Mouse (Mus musculus) B cell, adult 62 days (primary cell): Measurements from ENCODE around the gene Aurkaip1. TPM values are rescaled to one million over a fixed set of nuclear protein-coding genes. Genes with fewer than 3 reads are reported as not detected.

ENCODE experiments used
- total RNA-seq: library from RNA; stranded (reverse); gene quantifications from 4 replicates; pipeline ENCODE4 v1.2.4, GENCODE M21; 2023

Gene Aurkaip1
- 68.9 to 81.9 TPM (median 72.2 TPM) in 4 replicates for total RNA-seq

GRCm38 (mm10) chr4:155831205-155831766 lies at the start of gene Aurkaip1:
TSS of gene Aurkaip1 (plus strand) at chr4:155831272.

GRCm38 (mm10) chr4:155785819-155786218 lies 45.3 kb upstream of the Aurkaip1 start, which contains the start of gene Tmem88b:
TSS of gene Tmem88b (minus strand) at chr4:155785874.

GRCm38 (mm10) chr4:155790021-155790489 lies 41.0 kb upstream of the Aurkaip1 start, which contains the start of gene Ankrd65:
TSS of gene Ankrd65 (plus strand) at chr4:155790439.

GRCm38 (mm10) chr4:155802741-155803339 lies 28.2 kb upstream of the Aurkaip1 start, which contains the start of gene Mrpl20:
TSS of gene Mrpl20 (plus strand) at chr4:155802878.

GRCm38 (mm10) chr4:155811929-155812664 lies 19.0 kb upstream of the Aurkaip1 start, which contains the start of gene Ccnl2:
TSS of gene Ccnl2 (plus strand) at chr4:155812489.

GRCm38 (mm10) chr4:155839483-155839910 lies 8.4 kb downstream of the Aurkaip1 start, which contains the start of gene Mxra8:
TSS of gene Mxra8 (plus strand) at chr4:155839680.

GRCm38 (mm10) chr4:155846871-155847578 lies 16.0 kb downstream of the Aurkaip1 start, which contains the start of gene Dvl1:
TSS of gene Dvl1 (plus strand) at chr4:155847402.

GRCm38 (mm10) chr4:155863001-155863400 lies 31.9 kb downstream of the Aurkaip1 start, which contains the start of gene Tas1r3:
TSS of gene Tas1r3 (minus strand) at chr4:155863362.

GRCm38 (mm10) chr4:155869317-155870033 lies 38.4 kb downstream of the Aurkaip1 start, which contains the start of the genes Cptp and Ints11:
TSS of gene Cptp (minus strand) at chr4:155869440.
TSS of gene Ints11 (plus strand) at chr4:155869546.

Other genes starting within 250 kb of the Aurkaip1 start
- gene Slc35e2, start 229.9 kb upstream of the Aurkaip1 start, total RNA-seq, result 29.8 to 32.3 TPM (median 30.3 TPM) in 4 replicates
- gene Cdk11b, start 206.4 kb upstream of the Aurkaip1 start, total RNA-seq, result 154 to 176 TPM (median 160 TPM) in 4 replicates
- not detected in 4 replicates for gene Gm10563, start 185.9 kb upstream of the Aurkaip1 start, total RNA-seq
- gene Mmp23, start 177.9 kb upstream of the Aurkaip1 start, total RNA-seq, result not detected in 4 replicates
- gene Mib2, start 162.1 kb upstream of the Aurkaip1 start, total RNA-seq, result 32.6 to 38.9 TPM (median 36.1 TPM) in 4 replicates
- 3.5 to 4.2 TPM (median 3.5 TPM) in 4 replicates for gene Fndc10, start 136.9 kb upstream of the Aurkaip1 start, total RNA-seq
- gene Ssu72, start 126.5 kb upstream of the Aurkaip1 start, total RNA-seq, result 73.6 to 87.0 TPM (median 79.3 TPM) in 4 replicates
- 0.27 to 0.60 TPM (median 0.51 TPM) in 4 replicates for gene Tmem240, start 96.5 kb upstream of the Aurkaip1 start, total RNA-seq
- gene Atad3a, start 70.2 kb upstream of the Aurkaip1 start, total RNA-seq, result 43.7 to 60.2 TPM (median 50.2 TPM) in 4 replicates
- 0.14 TPM in 1 of 4 replicates, not detected in the others for gene Vwa1, start 56.6 kb upstream of the Aurkaip1 start, total RNA-seq
- not detected in 4 replicates for gene Tmem88b, start 45.4 kb upstream of the Aurkaip1 start, total RNA-seq
- gene Ankrd65, start 40.8 kb upstream of the Aurkaip1 start, total RNA-seq, result not detected in 4 replicates
- 33.6 to 45.8 TPM (median 44.3 TPM) in 4 replicates for gene Mrpl20, start 28.4 kb upstream of the Aurkaip1 start, total RNA-seq
- 218 to 240 TPM (median 224 TPM) in 4 replicates for gene Ccnl2, start 18.8 kb upstream of the Aurkaip1 start, total RNA-seq
- gene Mxra8, start 8.4 kb downstream of the Aurkaip1 start, total RNA-seq, result 7.0 to 12.1 TPM (median 9.7 TPM) in 4 replicates
- gene Dvl1, start 16.1 kb downstream of the Aurkaip1 start, total RNA-seq, result 70.4 to 73.0 TPM (median 71.2 TPM) in 4 replicates
- 0.47 to 1.2 TPM (median 1.0 TPM) in 4 replicates for gene Tas1r3, start 32.1 kb downstream of the Aurkaip1 start, total RNA-seq
- 8.7 to 10.9 TPM (median 9.2 TPM) in 4 replicates for gene Cptp, start 38.2 kb downstream of the Aurkaip1 start, total RNA-seq
- gene Ints11, start 38.3 kb downstream of the Aurkaip1 start, total RNA-seq, result 40.8 to 62.5 TPM (median 53.3 TPM) in 4 replicates
- gene Pusl1, start 60.5 kb downstream of the Aurkaip1 start, total RNA-seq, result 20.2 to 29.6 TPM (median 25.4 TPM) in 4 replicates
- gene Acap3, start 60.5 kb downstream of the Aurkaip1 start, total RNA-seq, result 56.9 to 83.6 TPM (median 66.9 TPM) in 4 replicates
- 108 to 126 TPM (median 115 TPM) in 4 replicates for gene Ube2j2, start 112.6 kb downstream of the Aurkaip1 start, total RNA-seq
- 1.3 to 4.5 TPM (median 2.2 TPM) in 4 replicates for gene C1qtnf12, start 131.0 kb downstream of the Aurkaip1 start, total RNA-seq
- gene B3galt6, start 161.4 kb downstream of the Aurkaip1 start, total RNA-seq, result 2.3 to 2.6 TPM (median 2.6 TPM) in 4 replicates
- 113 to 137 TPM (median 123 TPM) in 4 replicates for gene Sdf4, start 161.6 kb downstream of the Aurkaip1 start, total RNA-seq
- 7.1 to 10.8 TPM (median 9.4 TPM) in 4 replicates for gene Tnfrsf4, start 182.6 kb downstream of the Aurkaip1 start, total RNA-seq
- gene Tnfrsf18, start 194.9 kb downstream of the Aurkaip1 start, total RNA-seq, result 11.4 to 20.8 TPM (median 16.6 TPM) in 4 replicates
- gene Ttll10, start 228.1 kb downstream of the Aurkaip1 start, total RNA-seq, result not detected in 4 replicates